Mouse (Mus musculus) cerebellum, adult 2 months (tissue): Measurements from ENCODE around the gene 4921524J17Rik.

Experiments used
- CTCF ChIP-seq: fragments of 200-500 bp; IDR thresholded peaks from 2 replicates; pipeline ENCODE4 v1.5.1; 2011; ENCODE audit warnings: low read depth, mild to moderate bottlenecking, control low read depth, low read length, moderate library complexity, borderline replicate concordance; ENCODE audit not compliant: insufficient read depth
- POLR2A ChIP-seq: fragments of 200-500 bp; IDR thresholded peaks from 2 replicates; pipeline ENCODE4 v1.6.1; 2011; ENCODE audit warnings: low read length, control low read depth, borderline replicate concordance; ENCODE audit not compliant: insufficient read depth

DNA sequence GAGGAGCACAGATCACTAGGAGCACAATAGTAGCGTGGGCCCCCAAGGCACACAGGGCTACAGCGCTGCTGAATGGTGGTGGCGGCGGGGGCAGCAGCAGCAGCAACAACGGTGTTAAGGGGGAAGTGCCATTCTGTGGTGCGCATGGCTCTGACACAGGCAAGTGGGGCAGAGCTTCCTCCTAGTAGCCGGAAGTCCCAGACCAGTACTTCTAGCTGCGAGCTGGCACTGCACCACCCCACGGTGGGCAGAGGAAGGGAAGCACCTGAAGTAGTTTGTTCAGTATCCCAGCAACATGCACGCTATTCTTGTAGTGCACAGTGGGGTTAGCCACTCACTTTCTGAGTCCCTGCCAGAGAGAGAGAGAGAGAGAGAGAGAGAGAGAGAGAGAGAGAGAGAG lies 49.3 kb upstream of the 4921524J17Rik start:
- no peak for TF ChIP-seq CTCF
- TF ChIP-seq POLR2A, result no peak
